Mouse (Mus musculus) midbrain, embryonic 15.5 days (tissue): ENCODE measurements at regions not wholly inside any gene's neighbourhood (a gene's known extent, or its start where the extent isn't known, plus 50 kb on each side); places are given as distances from the start of the nearest gene placed in this dataset.
A peak's percentile ranks its signal among the peaks of the same experiment; 100 is the strongest.

Source experiments
- ATAC-seq: fragments of 200-750 bp; cut with Nextera tagmentation; replicated peaks from 2 replicates; pipeline ENCODE4 v1.8.0; 2017; ENCODE audit warnings: moderate TSS enrichment
- H3K27ac ChIP-seq: fragments of 300-500 bp; sonication (generic); 2 replicates; pipeline ENCODE4 v1.5.1; 2015; ENCODE audit warnings: mild to moderate bottlenecking, inconsistent platforms
- H3K27me3 ChIP-seq: fragments of 300-500 bp; sonication (generic); replicated peaks from 2 replicates; pipeline ENCODE4 v1.6.1; 2015; ENCODE audit warnings: inconsistent platforms
- H3K36me3 ChIP-seq: fragments of 300-500 bp; sonication (generic); replicated peaks from 2 replicates; pipeline ENCODE4 v1.6.1; 2015; ENCODE audit warnings: inconsistent platforms
- H3K4me1 ChIP-seq: fragments of 300-500 bp; sonication (generic); 2 replicates; pipeline ENCODE4 v1.6.1; 2015; ENCODE audit warnings: inconsistent platforms
- H3K4me2 ChIP-seq: fragments of 300-500 bp; sonication (generic); 2 replicates; pipeline ENCODE4 v1.6.1; 2015; ENCODE audit warnings: inconsistent platforms, mild to moderate bottlenecking, moderate library complexity
- H3K4me3 ChIP-seq: fragments of 300-500 bp; sonication (generic); 2 replicates; pipeline ENCODE4 v1.5.1; 2015; ENCODE audit warnings: mild to moderate bottlenecking, inconsistent platforms
- H3K9ac ChIP-seq: fragments of 300-500 bp; sonication (generic); 2 replicates; pipeline ENCODE4 v1.6.1; 2015; ENCODE audit warnings: mild to moderate bottlenecking, inconsistent platforms
- H3K9me3 ChIP-seq: fragments of 300-500 bp; sonication (generic); 2 replicates; pipeline ENCODE4 v1.6.1; 2016; ENCODE audit warnings: inconsistent platforms
- WGBS: fragments of 180-500 bp; shearing (Covaris S2); methylation state at CpG from one replicate; pipeline ENCODE4 v1.1.7; 2015; ENCODE audit warnings: mixed read lengths; 5-methylcytosine and 5-hydroxymethylcytosine counted together

GRCm38 (mm10) chr14:80083724-80084123 is 99.8 kb downstream of the Olfm4 start:
- ATAC-seq, result no peak
- no peaks in the 10 kb centered on the region for H3K27me3 ChIP-seq
- no peaks in the 10 kb centered on the region for H3K36me3 ChIP-seq
- no peaks in the 10 kb centered on the region for H3K4me1 ChIP-seq
- no peak overlapping the region for H3K4me2 ChIP-seq
- H3K9ac ChIP-seq, result no peak overlapping the region
- H3K27ac ChIP-seq, result no peak overlapping the region
- H3K4me3 ChIP-seq, result no peak overlapping the region
- WGBS, result 62% methylated on average over 3 of the region's 3 CpGs
- H3K9me3 ChIP-seq, result no peaks in the 10 kb centered on the region

GRCm38 (mm10) chr14:80097238-80097637 is 113.4 kb downstream of the Olfm4 start:
- WGBS, result 23% methylated on average over 1 of the region's 1 CpGs
- H3K4me2 ChIP-seq, result no peak overlapping the region

GRCm38 (mm10) chr14:80113115-80113687 is 129.3 kb downstream of the Olfm4 start:
- no peak overlapping the region for H3K4me3 ChIP-seq
- no peaks in the 10 kb centered on the region for H3K4me1 ChIP-seq
- 66% methylated on average over 6 of the region's 6 CpGs for WGBS
- H3K27me3 ChIP-seq, result no peaks in the 10 kb centered on the region
- H3K27ac ChIP-seq, result no peak overlapping the region
- H3K36me3 ChIP-seq, result no peaks in the 10 kb centered on the region
- ATAC-seq, result peak; percentile 76
- H3K4me2 ChIP-seq, result no peak overlapping the region
- no peak overlapping the region for H3K9ac ChIP-seq
- H3K9me3 ChIP-seq, result no peaks in the 10 kb centered on the region

More at GRCm38 (mm10) chr14:80097238-80097637, 113.4 kb downstream of the Olfm4 start:
- no peaks in the 10 kb centered on the region for H3K9me3 ChIP-seq
- no peak overlapping the region for H3K9ac ChIP-seq
- H3K27me3 ChIP-seq, result no peaks in the 10 kb centered on the region
- no peaks in the 10 kb centered on the region for H3K36me3 ChIP-seq
- H3K27ac ChIP-seq, result no peak overlapping the region
- no peak overlapping the region for H3K4me3 ChIP-seq
- ATAC-seq, result no peak
- 0 out of 2 replicates have a peak, but pooled peaks cover 3% of the 10 kb centered on the region for H3K4me1 ChIP-seq

GRCm38 (mm10) chr14:80114326-80114725 is 130.4 kb downstream of the Olfm4 start:
- Histone ChIP-seq H3K4me1 (no peaks in the 10 kb centered on the region), H3K4me2 (no peak overlapping the region), H3K9ac (no peak overlapping the region), H3K27ac (no peak overlapping the region), H3K27me3 (no peaks in the 10 kb centered on the region), H3K4me3 (no peak overlapping the region), H3K36me3 (no peaks in the 10 kb centered on the region), H3K9me3 (no peaks in the 10 kb centered on the region)
- no peak for ATAC-seq

GRCm38 (mm10) chr14:80125156-80125555 is 141.3 kb downstream of the Olfm4 start:
- Histone ChIP-seq H3K4me2 (no peak overlapping the region), H3K27me3 (no peaks in the 10 kb centered on the region)
- WGBS, result 77% methylated on average over 4 of the region's 4 CpGs

GRCm38 (mm10) chr14:80128181-80128580 is 144.3 kb downstream of the Olfm4 start:
- no peaks in the 10 kb centered on the region for H3K9me3 ChIP-seq
- no peaks in the 10 kb centered on the region for H3K36me3 ChIP-seq
- no peak overlapping the region for H3K4me3 ChIP-seq
- H3K27me3 ChIP-seq, result no peaks in the 10 kb centered on the region
- ATAC-seq, result no peak
- no peak overlapping the region for H3K27ac ChIP-seq
- no peak overlapping the region for H3K9ac ChIP-seq
- no peak overlapping the region for H3K4me2 ChIP-seq
- WGBS, result 91% methylated on average over 2 of the region's 2 CpGs
- no peaks in the 10 kb centered on the region for H3K4me1 ChIP-seq

More at GRCm38 (mm10) chr14:80125156-80125555, 141.3 kb downstream of the Olfm4 start:
- H3K27ac ChIP-seq, result no peak overlapping the region
- no peaks in the 10 kb centered on the region for H3K9me3 ChIP-seq
- no peak for ATAC-seq
- H3K4me1 ChIP-seq, result no peaks in the 10 kb centered on the region
- no peaks in the 10 kb centered on the region for H3K36me3 ChIP-seq
- no peak overlapping the region for H3K9ac ChIP-seq
- no peak overlapping the region for H3K4me3 ChIP-seq

- Histone ChIP-seq H3K27me3 (no peaks in the 10 kb centered on the region), H3K9ac (no peak overlapping the region), H3K27ac (no peak overlapping the region), H3K9me3 (no peaks in the 10 kb centered on the region), H3K4me1 (peaks cover 22% of the 10 kb centered on the region), H3K4me3 (no peak overlapping the region), H3K36me3 (no peaks in the 10 kb centered on the region), H3K4me2 (no peak overlapping the region)
- ATAC-seq, result no peak
- WGBS, result 30% methylated on average over 5 of the region's 5 CpGs
Measured at GRCm38 (mm10) chr14:80137541-80137940, 153.7 kb downstream of the Olfm4 start.

GRCm38 (mm10) chr14:80138991-80139791 is 155.3 kb downstream of the Olfm4 start:
- peaks cover 22% of the 10 kb centered on the region for H3K4me1 ChIP-seq
- H3K4me3 ChIP-seq, result no peak overlapping the region
- H3K4me2 ChIP-seq, result peak overlapping the region; percentile 5; the same call in 1 of the 2 replicates
- peak; percentile 85 for ATAC-seq
- H3K27me3 ChIP-seq, result no peaks in the 10 kb centered on the region
- H3K36me3 ChIP-seq, result no peaks in the 10 kb centered on the region
- no peak overlapping the region for H3K9ac ChIP-seq
- 7% methylated on average over 6 of the region's 6 CpGs for WGBS
- peak overlapping the region; percentile 73 for H3K27ac ChIP-seq
- no peaks in the 10 kb centered on the region for H3K9me3 ChIP-seq

GRCm38 (mm10) chr14:80157002-80157401 is 173.1 kb downstream of the Olfm4 start:
- Histone ChIP-seq H3K9ac (no peak overlapping the region), H3K4me1 (no peaks in the 10 kb centered on the region), H3K27me3 (no peaks in the 10 kb centered on the region), H3K36me3 (no peaks in the 10 kb centered on the region), H3K4me2 (no peak overlapping the region), H3K9me3 (no peaks in the 10 kb centered on the region), H3K4me3 (no peak overlapping the region), H3K27ac (no peak overlapping the region)
- WGBS, result 55% methylated on average over 6 of the region's 6 CpGs
- ATAC-seq, result no peak

- no peaks in the 10 kb centered on the region for H3K9me3 ChIP-seq
- peaks cover 21% of the 10 kb centered on the region for H3K4me1 ChIP-seq
- H3K4me2 ChIP-seq, result no peak overlapping the region
- WGBS, result 11% methylated on average over 1 of the region's 1 CpGs
- ATAC-seq, result no peak
- no peak overlapping the region for H3K9ac ChIP-seq
- H3K4me3 ChIP-seq, result no peak overlapping the region
- H3K27ac ChIP-seq, result no peak overlapping the region
- no peaks in the 10 kb centered on the region for H3K27me3 ChIP-seq
- no peaks in the 10 kb centered on the region for H3K36me3 ChIP-seq
Measured at GRCm38 (mm10) chr14:80169211-80169610, 185.3 kb downstream of the Olfm4 start.

GRCm38 (mm10) chr14:80170450-80171180 is 186.7 kb downstream of the Olfm4 start:
- Histone ChIP-seq H3K9ac (no peak overlapping the region), H3K27me3 (no peaks in the 10 kb centered on the region), H3K4me1 (peaks cover 21% of the 10 kb centered on the region), H3K9me3 (no peaks in the 10 kb centered on the region), H3K27ac (peak overlapping the region; percentile 54), H3K4me2 (peak overlapping the region; percentile 29), H3K36me3 (no peaks in the 10 kb centered on the region), H3K4me3 (no peak overlapping the region)
- ATAC-seq, result peak; percentile 80
- whole genome bisulfite sequencing, result 4% methylated on average over 11 of the region's 11 CpGs

- peaks cover 21% of the 10 kb centered on the region for H3K4me1 ChIP-seq
- H3K4me2 ChIP-seq, result no peak overlapping the region
- no peaks in the 10 kb centered on the region for H3K27me3 ChIP-seq
- ATAC-seq, result 0 out of 2 replicates have a peak, but pooled peaks have one; percentile 9
- H3K4me3 ChIP-seq, result no peak overlapping the region
- WGBS, result 46% methylated on average over 4 of the region's 4 CpGs
- H3K9ac ChIP-seq, result no peak overlapping the region
- no peaks in the 10 kb centered on the region for H3K9me3 ChIP-seq
- no peaks in the 10 kb centered on the region for H3K36me3 ChIP-seq
- H3K27ac ChIP-seq, result 0 out of 2 replicates have a peak overlapping the region, but pooled peaks have one; percentile 20
Measured at GRCm38 (mm10) chr14:80172799-80173484, 189.1 kb downstream of the Olfm4 start.
